Mouse (Mus musculus) gastrocnemius, postnatal 10 days (tissue): Measurements from ENCODE around the gene Tmem178. TPM values are rescaled to one million over a fixed set of nuclear protein-coding genes. Genes with fewer than 3 reads are reported as not detected.

Source experiments
- DNase-seq: peaks from one replicate; pipeline ENCODE4 v3.0.0; 2021; ENCODE audit warnings: mixed read lengths
- long read RNA-seq, 2 experiments: library from polyadenylated mRNA; stranded (forward); transcript quantifications; one replicate each; pipeline ENCODE4 v2.0.0; 2021
- total RNA-seq, 2 experiments: library from RNA; stranded (reverse); gene quantifications; 2 replicates each; pipeline ENCODE4 v1.2.3; 2021

The Tmem178 gene
- 1 to 10 TPM; 1.6 to 1.7 TPM for total RNA-seq
- long read RNA-seq, experiment 1, partial matches to known transcripts = 0 of 1 reads
- long read RNA-seq, experiment 1, other reads (novel, unspliced or antisense) = 0 of 1 reads
- long read RNA-seq, experiment 2, partial matches to known transcripts = 0 of 3 reads
- long read RNA-seq, experiment 2, other reads (novel, unspliced or antisense) = 0 of 3 reads

DNA sequence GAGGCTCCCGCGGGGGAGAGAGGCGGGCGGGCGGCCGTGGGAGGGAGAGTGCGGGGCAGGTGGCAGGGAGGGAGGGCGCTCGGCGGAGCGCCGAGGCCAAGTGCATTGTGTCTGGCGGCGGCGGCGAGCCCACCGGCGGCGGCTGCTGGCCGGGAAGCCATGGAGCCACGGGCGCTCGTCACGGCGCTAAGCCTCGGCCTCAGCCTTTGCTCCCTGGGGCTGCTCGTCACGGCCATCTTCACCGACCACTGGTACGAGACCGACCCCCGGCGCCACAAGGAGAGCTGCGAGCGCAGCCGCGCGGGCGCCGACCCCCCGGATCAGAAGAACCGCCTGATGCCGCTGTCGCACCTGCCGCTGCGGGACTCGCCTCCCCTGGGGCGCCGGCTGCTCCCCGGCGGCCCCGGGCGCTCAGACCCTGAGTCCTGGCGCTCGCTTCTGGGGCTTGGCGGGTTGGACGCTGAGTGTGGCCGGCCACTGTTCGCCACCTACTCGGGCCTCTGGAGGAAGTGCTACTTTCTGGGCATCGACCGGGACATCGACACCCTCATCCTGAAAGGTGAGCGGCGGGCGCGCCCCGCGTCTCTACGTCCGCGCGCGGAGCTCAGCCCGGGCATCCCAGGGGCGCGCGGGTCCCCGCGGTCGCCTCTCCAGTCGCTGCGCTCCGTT, at the start of gene Tmem178:
TSS of gene Tmem178 (plus strand) at position 103 of the 669 bp plus-strand sequence.
- DNase-seq = peak; percentile 22

DNA sequence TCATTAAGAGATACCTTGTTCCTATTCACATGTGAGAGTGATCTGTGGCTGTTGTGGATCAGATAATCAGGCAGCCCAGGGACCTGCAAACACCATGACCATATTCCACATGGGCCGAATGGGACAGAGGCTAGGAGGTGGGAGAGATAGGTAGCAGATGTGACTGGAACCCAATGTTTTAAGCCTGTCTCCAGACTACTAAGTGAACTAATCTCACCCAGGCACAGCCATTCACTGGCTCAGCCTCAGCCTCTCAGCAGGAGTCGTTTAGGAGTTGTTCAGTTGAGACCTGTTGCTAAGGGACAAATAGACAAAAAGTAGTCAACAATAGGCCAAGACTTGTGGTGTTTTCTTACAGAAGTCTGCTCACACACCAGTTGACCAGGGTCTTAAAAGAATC, 48.0 kb upstream of the Tmem178 start:
- no peak for DNase-seq

DNA sequence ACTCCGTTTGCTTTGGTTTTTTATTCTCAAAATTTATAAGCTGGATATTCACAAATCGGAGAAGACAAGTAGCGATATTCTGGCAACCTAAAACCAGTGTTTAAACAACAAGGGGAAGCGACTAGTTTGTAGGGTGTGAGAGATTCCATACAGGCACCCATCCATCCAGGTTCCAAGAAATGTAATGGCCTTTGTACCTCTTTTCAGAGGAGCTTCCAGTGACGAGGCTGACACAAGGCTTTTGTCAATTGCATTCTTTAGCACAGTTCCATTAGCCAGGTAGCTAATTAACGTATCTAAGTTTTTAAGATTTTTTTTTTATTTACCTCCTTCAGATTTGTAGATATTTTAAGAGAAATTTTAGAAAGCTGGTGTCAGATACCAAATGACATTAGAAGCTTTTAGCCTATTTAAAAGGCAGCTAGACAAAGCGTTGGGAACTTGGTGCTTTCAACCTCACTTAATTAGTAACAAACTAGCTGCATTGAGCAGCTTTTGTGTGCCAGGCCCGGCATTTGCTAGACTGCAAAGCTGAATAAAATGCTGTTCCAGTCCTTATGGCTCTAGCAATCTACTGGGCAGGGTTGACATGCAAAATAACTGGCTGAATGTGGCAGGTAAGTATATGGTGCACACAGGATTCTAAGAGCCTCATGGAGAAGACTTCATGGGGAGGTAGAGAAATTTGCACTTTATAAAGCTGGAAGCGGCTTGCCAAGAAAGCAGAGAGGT, 46.6 kb upstream of the Tmem178 start:
- no peak for DNase-seq

DNA sequence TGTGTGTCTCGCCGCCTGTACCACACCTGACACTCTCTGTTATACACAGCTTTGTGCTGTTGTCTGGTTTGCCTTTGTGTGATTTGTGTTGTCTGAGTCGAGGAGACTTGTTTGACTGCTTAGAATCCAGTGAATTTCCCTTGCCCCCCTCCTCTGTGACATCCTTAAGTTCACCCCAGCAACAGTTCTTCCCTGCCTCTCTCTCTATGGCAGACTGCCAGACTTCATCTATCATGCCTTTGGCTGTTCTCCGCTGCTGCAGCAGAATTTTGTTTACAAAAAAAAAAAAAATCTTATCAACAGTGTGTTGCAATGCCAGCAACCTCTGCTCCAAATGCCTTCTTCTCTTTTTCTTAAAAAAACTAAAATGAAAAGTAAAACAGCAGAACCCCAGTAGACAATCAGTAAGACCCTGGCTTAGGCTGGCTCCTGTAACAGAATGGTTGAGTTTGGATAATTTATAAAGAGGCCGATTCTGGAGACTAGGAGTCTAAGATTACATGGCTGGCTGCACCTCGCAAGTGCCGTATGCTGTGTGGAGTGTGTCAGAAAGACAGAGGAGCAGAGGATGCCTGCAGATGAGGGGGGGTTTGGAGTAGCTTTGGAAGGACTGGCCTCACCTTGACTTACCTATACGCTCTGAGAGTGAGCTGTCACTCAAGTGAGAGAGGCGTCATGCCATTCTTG, 44.8 kb upstream of the Tmem178 start:
- DNase-seq = no peak

DNA sequence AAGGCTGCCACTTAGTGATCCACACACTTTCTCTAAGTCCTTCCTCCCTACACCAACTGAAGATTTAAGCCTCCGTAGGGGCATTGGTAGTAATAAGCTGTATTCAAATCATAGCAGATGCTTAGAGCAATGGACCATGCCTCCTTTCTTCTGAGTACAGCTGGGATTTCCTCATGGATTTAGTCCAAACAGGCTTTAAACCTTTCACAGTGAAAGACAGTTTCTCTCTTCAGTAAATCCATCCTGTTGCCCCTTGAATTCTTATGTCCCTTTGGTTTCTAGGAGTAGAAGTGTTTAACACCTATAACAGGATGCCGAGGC, 44.3 kb upstream of the Tmem178 start:
- no peak for DNase-seq

DNA sequence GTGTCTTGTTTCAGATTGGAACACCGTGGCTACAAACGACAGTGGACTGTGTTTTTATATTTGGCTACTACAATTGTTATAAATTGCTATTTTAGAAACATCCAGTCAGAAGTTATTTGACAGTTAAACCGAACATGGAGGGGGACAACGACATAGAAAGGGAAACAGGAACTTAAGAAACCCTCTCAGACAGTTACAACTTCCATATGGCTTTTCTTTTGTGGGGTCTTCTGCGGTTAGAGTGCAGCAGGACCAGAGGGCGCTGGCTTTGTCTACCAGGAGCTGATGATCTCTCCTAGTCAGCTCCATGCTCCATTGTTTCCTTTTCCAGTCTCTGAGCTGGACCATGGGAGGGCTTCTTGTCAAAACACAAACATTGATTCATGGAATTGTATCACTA, 42.5 kb upstream of the Tmem178 start:
- no peak for DNase-seq

DNA sequence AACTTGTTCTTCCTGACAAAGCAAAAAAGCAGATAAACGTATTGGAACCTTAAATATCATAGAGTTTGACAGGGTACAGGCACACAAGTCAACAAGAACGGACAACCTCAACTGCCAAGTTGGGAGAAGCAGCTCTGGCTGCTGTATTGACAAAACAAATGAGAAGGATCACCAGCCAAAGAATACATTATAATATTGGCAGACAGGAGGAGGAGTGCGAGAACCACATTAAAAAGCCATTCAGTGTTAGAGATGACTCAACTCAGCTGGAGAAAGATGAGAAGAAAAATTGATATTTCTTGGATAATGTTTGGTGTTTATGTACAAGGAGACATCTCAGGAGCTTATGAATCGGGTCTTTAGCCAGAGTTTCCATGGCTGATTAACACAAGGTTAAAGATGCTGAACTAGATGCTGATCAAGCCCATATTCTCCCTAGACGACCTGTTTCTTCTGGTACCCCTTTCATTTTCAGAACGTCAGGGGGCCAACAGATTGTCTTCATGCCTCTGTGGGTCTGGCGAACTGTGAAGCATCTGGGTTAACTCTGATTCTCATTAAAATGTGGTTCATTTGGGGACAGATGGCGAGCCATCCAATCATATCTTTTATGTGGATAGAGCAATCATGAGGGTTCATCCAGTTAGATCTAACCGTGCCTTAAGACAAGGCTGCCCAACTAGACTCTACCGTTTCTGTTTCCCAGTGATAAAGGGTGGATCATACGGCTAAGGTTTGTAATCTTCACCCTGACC, 41.1 kb upstream of the Tmem178 start:
- no peak for DNase-seq

DNA sequence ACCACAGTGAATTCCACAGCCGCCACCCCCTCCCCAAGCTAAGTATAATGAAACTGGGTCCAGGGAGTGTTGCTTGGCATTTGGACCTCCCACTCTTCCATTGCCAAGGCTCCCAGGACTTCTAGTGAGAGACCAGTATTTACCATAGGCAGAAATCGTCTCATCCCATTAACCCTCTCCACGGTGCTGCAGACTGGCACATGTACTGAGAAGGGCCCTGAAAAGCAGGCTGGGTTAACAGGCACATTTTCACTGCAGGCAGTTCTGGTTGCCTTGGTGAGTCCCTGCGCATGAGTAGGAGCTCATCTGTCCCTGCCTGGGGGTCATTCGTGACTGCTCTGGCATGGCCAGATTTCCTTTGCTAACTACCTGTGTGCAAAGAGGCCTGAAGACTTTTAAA, 40.4 kb upstream of the Tmem178 start:
- DNase-seq = no peak

DNA sequence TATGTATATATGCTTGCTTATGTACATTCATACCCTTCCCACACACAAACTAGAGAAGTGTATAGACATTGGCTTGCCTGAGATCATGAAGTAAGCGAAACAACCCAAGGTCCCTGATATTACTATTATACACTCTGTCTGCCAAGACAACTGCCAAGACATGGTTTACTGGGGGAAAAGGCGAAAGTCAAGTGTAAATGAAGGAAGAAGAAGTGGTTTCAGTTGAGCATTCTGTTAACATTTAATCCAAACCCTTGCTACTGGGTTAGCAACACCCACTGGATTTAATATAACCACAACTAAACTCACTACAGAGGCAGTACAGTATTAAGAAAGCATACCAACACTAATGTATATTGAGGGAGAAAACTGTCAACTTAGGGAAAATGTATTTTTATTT, 28.8 kb upstream of the Tmem178 start:
- DNase-seq = no peak

DNA sequence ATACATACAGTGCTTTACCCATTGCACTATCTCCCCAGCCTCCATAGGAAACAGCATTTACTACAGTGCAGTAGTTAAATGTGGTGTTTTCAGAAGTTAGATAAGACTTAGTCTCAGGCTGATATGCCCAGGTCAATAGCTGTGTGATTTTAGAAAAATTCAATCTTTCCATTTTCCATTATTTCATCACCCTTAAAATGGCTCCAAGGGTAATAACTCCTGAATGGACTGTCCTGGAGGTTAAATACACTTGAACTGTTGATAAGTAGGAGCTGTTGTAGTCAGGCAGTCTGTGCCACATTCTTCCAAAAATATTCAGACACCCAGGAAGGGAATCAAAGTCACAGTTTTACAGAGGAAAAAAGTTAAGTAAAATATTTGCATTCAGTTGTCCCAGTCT, 25.2 kb upstream of the Tmem178 start:
- no peak for DNase-seq

DNA sequence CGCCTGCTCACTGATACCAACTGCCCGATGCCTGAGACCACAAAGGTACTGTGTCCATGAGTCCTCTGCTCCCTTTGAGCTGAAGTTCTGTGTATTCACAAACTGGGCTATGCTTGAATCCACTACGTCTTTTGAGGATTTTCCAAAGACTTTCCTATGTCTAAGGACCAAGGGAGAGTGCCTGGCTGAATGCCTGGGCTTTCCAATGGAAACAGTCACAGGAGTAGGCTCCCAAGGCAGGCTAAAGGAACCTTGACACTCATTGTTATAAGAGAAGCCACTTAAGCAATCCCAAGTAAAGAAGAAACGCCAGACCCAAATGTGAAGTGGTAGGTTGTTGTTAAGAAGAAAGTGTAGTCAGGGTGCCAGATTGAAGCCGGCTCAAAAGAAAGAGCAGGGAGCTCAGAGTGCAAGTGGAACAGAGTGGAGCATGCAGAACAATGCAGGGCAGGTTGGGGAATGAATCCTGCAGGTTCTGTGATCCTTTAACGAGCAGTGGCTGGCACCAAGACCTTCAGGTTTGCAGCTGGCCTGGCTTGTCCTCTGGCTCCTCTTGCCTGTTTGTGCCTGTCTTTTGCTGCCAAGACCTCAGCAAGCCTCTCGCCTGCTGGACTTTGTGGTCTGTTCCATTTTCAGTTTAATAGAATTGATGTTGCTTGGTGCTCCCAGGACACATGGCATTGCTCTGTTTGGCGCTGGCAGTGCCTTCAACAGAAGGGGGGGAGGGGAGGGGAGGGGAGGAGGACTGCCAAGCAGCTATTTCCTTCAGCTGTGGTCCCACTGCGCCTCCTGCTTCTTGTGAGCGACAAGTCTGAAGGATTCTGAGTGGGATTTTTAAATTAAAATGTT, 22.9 kb upstream of the Tmem178 start:
- DNase-seq = no peak

DNA sequence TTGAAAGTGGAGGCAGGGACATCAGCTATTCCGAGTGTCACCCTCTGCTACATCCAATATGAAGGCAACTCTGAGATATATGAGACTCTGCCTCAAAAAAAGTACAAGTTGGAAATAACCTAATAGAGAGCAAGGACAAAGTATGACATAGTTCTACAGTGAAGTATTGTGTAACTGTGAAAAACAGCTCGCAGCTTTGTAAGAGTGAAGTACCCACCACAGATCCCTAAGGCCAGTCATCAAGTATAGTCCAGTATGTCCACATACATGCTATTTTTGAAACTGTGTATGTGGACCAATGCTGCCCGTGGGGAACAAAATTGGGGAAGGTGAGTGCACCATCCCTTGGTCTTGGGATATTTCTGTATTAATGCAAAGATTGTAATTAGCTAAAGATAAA, 18.9 kb upstream of the Tmem178 start:
- DNase-seq = no peak

DNA sequence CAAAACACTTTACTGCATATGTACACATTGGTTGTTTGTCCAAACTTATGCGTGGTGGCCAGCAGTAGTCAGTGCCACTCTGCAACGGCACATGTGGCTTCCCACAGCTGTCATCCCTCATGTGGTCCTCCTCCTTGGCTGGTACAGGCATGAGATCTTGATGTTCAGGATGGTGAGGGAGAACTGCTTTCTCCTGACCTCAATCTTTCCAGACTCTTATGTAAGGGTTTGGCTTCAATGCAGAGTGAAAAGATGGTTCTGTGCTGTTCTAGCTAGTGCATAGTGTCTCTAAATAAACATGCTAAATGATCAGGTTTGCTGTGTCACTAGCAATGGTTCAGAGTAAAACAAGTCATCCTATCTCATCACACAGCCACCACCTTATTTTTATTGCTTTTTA, 17.3 kb upstream of the Tmem178 start:
- no peak for DNase-seq

DNA sequence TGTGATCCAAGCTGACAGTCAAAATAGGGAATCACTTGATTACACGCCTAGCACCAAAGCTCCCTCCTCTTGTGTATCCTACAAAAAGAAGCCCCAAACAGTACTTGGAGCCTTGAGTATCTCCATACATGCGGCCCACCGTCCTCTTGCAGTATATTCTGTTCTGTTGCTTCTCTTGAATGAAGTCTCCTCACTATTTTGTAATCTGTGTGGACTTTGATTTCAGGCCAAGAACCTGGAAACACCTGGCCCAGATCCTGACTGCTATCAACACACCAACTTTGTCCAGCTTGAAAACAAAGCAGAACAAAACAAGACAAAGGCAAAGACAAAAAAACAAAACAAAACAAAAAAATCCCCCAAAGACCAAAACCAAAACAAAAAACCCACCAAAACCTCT, 11.7 kb upstream of the Tmem178 start:
- DNase-seq = no peak

DNA sequence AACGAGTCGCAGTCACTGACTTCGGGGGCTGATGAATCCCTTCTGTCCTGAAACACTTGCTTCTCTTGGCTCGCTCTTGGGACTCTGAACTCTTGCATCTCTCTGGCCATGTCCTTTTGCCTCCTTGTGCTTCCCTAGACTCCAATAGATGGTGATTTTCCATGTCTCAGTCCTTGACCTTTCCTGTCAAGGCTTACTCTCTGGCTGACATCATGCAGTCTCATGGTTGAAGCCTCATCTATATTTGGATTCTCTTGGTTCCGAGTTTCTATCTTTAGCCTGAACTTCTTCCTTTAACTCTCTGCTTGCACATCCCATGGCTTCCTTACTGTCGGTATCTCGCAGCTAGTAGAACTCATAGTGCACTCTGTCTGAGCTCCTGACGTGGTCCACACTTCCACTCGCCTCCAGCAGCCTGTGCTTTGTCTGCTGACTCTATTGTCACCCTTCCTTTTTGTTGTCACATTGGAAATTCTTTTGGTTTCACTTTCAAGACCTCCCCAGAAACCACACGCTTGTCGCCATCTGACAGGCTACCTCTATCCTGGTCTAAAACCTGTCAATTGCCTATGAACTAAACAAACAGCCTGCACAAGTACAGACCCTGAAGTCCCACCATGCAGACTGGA, 10.9 kb upstream of the Tmem178 start:
- DNase-seq = no peak

DNA sequence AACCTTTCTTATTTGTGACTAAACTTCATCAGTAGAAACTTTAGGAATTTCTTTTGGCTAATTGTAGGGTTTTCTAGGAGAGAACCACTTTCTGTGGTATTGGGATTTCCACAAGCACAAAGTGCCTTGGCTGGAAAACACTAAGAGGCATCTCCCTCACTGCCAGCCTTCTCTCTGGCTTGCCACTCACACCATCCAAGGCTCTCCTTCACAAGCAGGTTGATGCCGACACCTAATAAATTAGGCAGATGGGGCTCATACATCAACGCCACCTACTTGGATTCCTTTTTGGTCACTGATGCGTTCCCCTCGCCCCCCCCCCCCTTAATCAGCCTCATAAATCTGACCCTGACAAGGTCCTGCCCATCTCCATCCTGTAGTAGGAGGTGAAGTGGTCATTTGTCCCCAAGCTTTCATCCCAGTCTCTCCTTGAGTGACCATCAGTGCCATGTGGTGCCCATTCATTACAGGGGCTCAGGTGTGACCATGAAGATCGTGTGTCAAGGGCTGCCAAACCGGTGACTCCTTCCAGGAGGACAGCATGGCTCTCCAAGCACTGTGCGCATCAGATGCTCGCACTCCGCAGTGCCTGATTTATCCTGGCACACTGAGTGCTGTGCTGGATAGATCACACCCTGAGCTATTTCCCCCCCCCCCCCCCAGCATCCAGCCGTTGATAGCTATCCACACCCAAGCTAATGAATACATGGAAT, 8.5 kb upstream of the Tmem178 start:
- no peak for DNase-seq

DNA sequence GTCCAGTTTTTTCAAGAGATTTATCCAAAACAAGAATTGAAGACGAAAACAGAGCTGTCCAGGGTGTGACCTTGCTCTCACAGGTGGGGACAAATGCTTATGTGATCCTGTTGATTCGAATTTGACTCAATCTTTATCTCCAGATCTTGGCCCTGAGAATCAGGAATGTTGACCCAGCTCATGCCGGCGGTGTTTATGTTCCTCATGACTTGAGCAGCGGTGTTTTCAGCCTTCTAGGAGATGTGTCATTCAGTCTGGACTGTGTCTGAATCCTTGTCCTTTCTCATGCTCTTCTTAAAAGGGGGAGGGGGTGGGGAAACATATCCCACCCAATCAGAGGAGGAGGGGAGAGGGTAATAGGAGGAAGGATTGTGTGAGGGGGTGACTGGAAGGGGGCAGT, 7.9 kb upstream of the Tmem178 start:
- DNase-seq = no peak

DNA sequence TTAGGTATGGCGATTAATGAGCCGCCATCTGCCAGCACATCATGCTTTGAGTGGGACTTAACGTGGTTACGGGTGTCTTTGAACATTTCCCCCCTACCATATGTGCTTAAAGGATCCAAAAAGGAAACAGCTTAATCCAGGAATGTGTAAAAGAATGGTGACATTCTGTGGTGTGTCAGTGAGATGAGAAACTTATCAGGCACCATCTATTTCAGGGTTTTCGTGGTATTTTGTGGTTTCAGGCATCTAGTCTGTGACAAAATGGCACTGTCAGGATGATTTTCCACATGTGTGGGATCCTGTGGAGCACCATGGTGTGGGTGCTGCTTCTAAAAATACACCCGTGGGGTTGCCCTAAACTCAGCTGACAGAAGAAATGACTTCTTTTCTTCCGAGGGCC, 4.6 kb upstream of the Tmem178 start:
- no peak for DNase-seq

DNA sequence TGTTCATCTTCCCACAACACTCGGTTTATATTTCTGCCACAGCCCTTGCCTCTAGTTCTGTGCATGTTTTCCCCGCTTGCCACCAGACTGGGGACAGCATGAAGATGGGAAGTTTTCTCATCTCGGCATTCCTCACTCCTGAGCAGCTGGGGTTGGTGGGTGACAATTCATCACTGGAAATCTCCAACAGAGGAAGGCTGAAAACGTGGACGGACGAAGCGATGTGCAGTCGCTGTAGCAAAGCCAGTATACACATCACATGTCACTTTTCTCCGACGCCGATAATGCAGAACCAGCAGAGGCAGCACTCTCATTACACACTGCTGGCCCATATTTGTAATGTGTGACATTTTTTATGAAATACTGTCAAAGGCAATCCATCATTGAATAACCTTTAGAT, 2.6 kb upstream of the Tmem178 start:
- DNase-seq = no peak

DNA sequence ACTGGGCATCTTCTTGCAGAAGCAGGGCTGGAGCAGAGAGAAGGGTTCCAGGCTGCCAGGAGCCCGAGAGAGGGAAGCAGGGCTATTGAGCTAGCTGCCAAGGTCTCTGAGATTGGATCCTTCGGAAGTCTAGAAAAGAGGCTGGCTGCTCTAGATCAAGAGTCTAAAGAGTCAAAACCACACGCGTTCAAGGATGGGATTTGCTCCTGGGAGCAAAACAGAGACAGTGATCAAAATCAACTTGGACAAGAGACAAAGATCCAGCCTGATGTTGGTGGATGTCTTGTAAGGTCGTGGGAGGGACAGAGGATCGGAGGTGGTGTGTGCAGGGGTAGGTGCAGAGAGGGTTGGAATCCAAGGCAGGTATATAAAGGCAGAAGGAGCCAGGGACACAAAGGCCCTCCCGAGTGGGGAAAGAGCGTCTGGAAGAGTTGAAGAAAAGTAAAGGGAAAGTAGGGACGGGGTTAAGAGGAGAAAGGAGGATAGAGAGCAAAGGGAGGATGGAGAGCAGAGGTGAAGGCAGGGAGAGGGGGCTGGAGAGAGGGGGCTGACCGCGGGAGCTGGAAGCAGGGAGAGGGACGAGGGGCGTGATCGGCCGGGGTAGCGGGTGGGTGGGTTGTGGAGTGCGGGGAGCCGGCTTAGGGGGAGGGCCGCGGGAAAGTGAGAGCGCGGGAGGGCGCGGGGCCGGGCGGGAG, 450 bp upstream of the Tmem178 start:
- DNase-seq = no peak
